27 mouse cellular contexts compared by ENCODE assay signal in genomic region chr5:130345871-130346270, GRCm38 (mm10). TPM values are rescaled to one million over a fixed set of nuclear protein-coding genes. Genes with fewer than 3 reads are reported as not detected.
DNase-seq lines count a peak whose midpoint lies in the region; ATAC-seq and TF ChIP-seq lines count a peak whose summit lies in the region.
"Had no signal": no experiment of that assay in that cellular context is flagged by ENCODE, and none has a peak within 500 bp of the region (broad histone marks: within the 10 kb centered on the region; RNA-seq: fewer than 3 reads in every experiment).

No protein-coding gene starts in this region.

- no peak for TF ChIP-seq CTCF in heart, adult 2 months (IDR thresholded peaks at IDR 0.05)

- no peak for TF ChIP-seq POLR2A in heart, adult 2 months (IDR thresholded peaks at IDR 0.05; ENCODE audit: insufficient read depth, low read depth, low read length)

- intact Hi-C loops in heart, adult 2 months (cut with DNase I) = no loop called here

- no peak overlapping the region for H3K9ac ChIP-seq in kidney, embryonic 14.5 days (ENCODE audit: low read depth, low read length)
- no peak overlapping the region for H3K9ac ChIP-seq in kidney, embryonic 16.5 days (replicated peaks; ENCODE audit: low read length)
- no peak overlapping the region for H3K9ac ChIP-seq in heart, adult 2 months (ENCODE audit: low read depth, low read length)
- H3K9ac ChIP-seq: embryonic facial prominence, embryonic 12.5 days; forebrain, embryonic 15.5 days; hindbrain, embryonic 12.5 days had no signal

- no peak overlapping the region for H3K4me2 ChIP-seq in kidney, embryonic 14.5 days (replicated peaks; ENCODE audit: low read depth, low read length)
- no peak overlapping the region for H3K4me2 ChIP-seq in kidney, embryonic 16.5 days (replicated peaks; ENCODE audit: low read depth, low read length)
- H3K4me2 ChIP-seq: embryonic facial prominence, embryonic 12.5 days; forebrain, embryonic 15.5 days; hindbrain, embryonic 12.5 days had no signal

- peaks cover 7% of the 10 kb centered on the region; the same call in 1 of the 2 replicates for H3K9me3 ChIP-seq in kidney, embryonic 14.5 days (ENCODE audit: control insufficient read depth, low read length)
- peaks cover 10% of the 10 kb centered on the region for H3K9me3 ChIP-seq in kidney, embryonic 16.5 days (ENCODE audit: low read length)
- H3K9me3 ChIP-seq: embryonic facial prominence, embryonic 12.5 days; forebrain, embryonic 15.5 days; heart, embryonic 10.5 days; hindbrain, embryonic 12.5 days had no signal

- H3K27ac ChIP-seq in kidney, embryonic 14.5 days (ENCODE audit: low read depth, low read length) = no peak overlapping the region
- H3K27ac ChIP-seq in kidney, embryonic 16.5 days (ENCODE audit: low read length) = no peak overlapping the region
- H3K27ac ChIP-seq in heart, adult 2 months = no peak overlapping the region
- H3K27ac ChIP-seq: embryonic facial prominence, embryonic 12.5 days; forebrain, embryonic 15.5 days; heart, embryonic 10.5 days; hindbrain, embryonic 12.5 days had no signal

- no peak overlapping the region for H3K4me3 ChIP-seq in kidney, embryonic 14.5 days (ENCODE audit: low read length)
- no peak overlapping the region for H3K4me3 ChIP-seq in kidney, embryonic 16.5 days (ENCODE audit: low read length)
- no peak overlapping the region for H3K4me3 ChIP-seq in heart, adult 2 months
- H3K4me3 ChIP-seq: embryonic facial prominence, embryonic 12.5 days; forebrain, embryonic 15.5 days; heart, embryonic 10.5 days; hindbrain, embryonic 12.5 days had no signal

- no peaks in the 10 kb centered on the region for H3K79me2 ChIP-seq in heart, adult 2 months (replicated peaks; ENCODE audit: control insufficient read depth, insufficient read depth, low read length)

- ATAC-seq in kidney, embryonic 14.5 days (ENCODE audit: low FRiP score, low TSS enrichment) = no peak
- peak; percentile 31; the same call in 1 of the 2 replicates for ATAC-seq in kidney, embryonic 16.5 days (ENCODE audit: low FRiP score, low TSS enrichment)
- ATAC-seq: activated CD4-positive, CD25-positive, alpha-beta regulatory T cell, adult 4 months; forebrain, embryonic 15.5 days; Patski had no signal

- WGBS in kidney, embryonic 14.5 days = 78% methylated on average over 2 of the region's 2 CpGs
- 67% methylated on average over 2 of the region's 2 CpGs for WGBS in kidney, embryonic 16.5 days
- WGBS in heart, adult 2 months = 61% methylated on average over 2 of the region's 2 CpGs

- peaks cover 12% of the 10 kb centered on the region for H3K36me3 ChIP-seq in kidney, embryonic 14.5 days (ENCODE audit: control insufficient read depth, insufficient read depth, low read length)
- peaks cover 12% of the 10 kb centered on the region for H3K36me3 ChIP-seq in kidney, embryonic 16.5 days (ENCODE audit: insufficient read depth, low read length)
- H3K36me3 ChIP-seq in heart, adult 2 months (ENCODE audit: control insufficient read depth, insufficient read depth, low read length) = no peaks in the 10 kb centered on the region

- H3K27me3 ChIP-seq in kidney, embryonic 14.5 days (ENCODE audit: control insufficient read depth, insufficient read depth, low read length) = no peaks in the 10 kb centered on the region
- H3K27me3 ChIP-seq in kidney, embryonic 16.5 days (ENCODE audit: insufficient read depth, low read length) = no peaks in the 10 kb centered on the region
- H3K27me3 ChIP-seq in heart, adult 2 months (ENCODE audit: control insufficient read depth, insufficient read depth, low read length) = no peaks in the 10 kb centered on the region
- H3K27me3 ChIP-seq: embryonic facial prominence, embryonic 12.5 days; forebrain, embryonic 15.5 days; hindbrain, embryonic 12.5 days; Patski had no signal

- H3K4me1 ChIP-seq in kidney, embryonic 14.5 days (ENCODE audit: control insufficient read depth, insufficient read depth, low read length) = no peaks in the 10 kb centered on the region
- H3K4me1 ChIP-seq in kidney, embryonic 16.5 days (ENCODE audit: insufficient read depth, low read length) = no peaks in the 10 kb centered on the region
- H3K4me1 ChIP-seq in heart, adult 2 months (ENCODE audit: control insufficient read depth, insufficient read depth, low read length) = no peaks in the 10 kb centered on the region
- H3K4me1 ChIP-seq: embryonic facial prominence, embryonic 12.5 days; forebrain, embryonic 15.5 days; heart, embryonic 10.5 days had no signal

- DNase-seq in kidney, adult 8-10 months = peak; percentile 5 to 11
- DNase-seq in 3T3-L1 (ENCODE audit: low read depth, low spot score) = peak; percentile 43
- DNase-seq in kidney, postnatal 25 days = peak; percentile 16 to 45
- no peak for DNase-seq in heart, adult 2 months
- DNase-seq in thymus, postnatal 25 days = no peak
- DNase-seq: adrenal gland, postnatal 14 days; cerebellum, adult 11-12 months; cerebellum, adult 9-10 months; cerebellum, postnatal 25 days; gastrocnemius, postnatal 36 days; heart, adult 11 months; heart, postnatal 10 days; heart, postnatal 4 days had no signal

- TF ChIP-seq EP300 in heart, adult 2 months (IDR thresholded peaks at IDR 0.05; ENCODE audit: insufficient read depth, low read depth, low read length) = no peak

RNA-seq across cellular contexts. Expression of gene Caln1, which starts 23.4 kb away (rescaled TPM):
- polyA plus RNA-seq in kidney, embryonic 14.5 days (2014; fragmentation: Nextera tagmentation; extraction: Ambion mirVana) = 0.27 and 0.57 TPM in 2 replicates
- 0.28 and 0.95 TPM in 2 replicates for polyA plus RNA-seq in kidney, embryonic 16.5 days (2015; fragmentation: Nextera tagmentation; extraction: Ambion mirVana)
- total RNA-seq in heart, adult 2 months (2021) = not detected
- polyA plus RNA-seq in heart, adult 2 months (2012; rRNA removed) = not detected in 2 replicates
- total RNA-seq: gastrocnemius, postnatal 36 days; heart, postnatal 4 days; MEL had no signal
- polyA plus RNA-seq: activated CD4-positive, CD25-positive, alpha-beta regulatory T cell, adult 4 months; Patski had no signal

RNA-seq across cellular contexts. Expression of gene A330070K13Rik, which starts 38.6 kb away (rescaled TPM):
- polyA plus RNA-seq in kidney, embryonic 14.5 days (2014; fragmentation: Nextera tagmentation; extraction: Ambion mirVana) = not detected in 2 replicates
- polyA plus RNA-seq in kidney, embryonic 16.5 days (2015; fragmentation: Nextera tagmentation; extraction: Ambion mirVana) = not detected in 2 replicates
- total RNA-seq in heart, adult 2 months (2021) = not detected
- polyA plus RNA-seq in heart, adult 2 months (2012; rRNA removed) = not detected in 2 replicates
- total RNA-seq: adrenal gland, adult 18-20 months; adrenal gland, postnatal 14 days; gastrocnemius, adult 8-10 months; gastrocnemius, postnatal 36 days; heart, postnatal 10 days; heart, postnatal 4 days; MEL had no signal
- polyA plus RNA-seq: activated CD4-positive, CD25-positive, alpha-beta regulatory T cell, adult 4 months; C2C12; embryonic facial prominence, embryonic 12.5 days; forebrain, embryonic 11.5 days; forebrain, embryonic 15.5 days; heart, embryonic 10.5 days; heart, embryonic 14.5 days; hindbrain, embryonic 12.5 days; Patski had no signal

Comparison
In these comparisons a context has a peak if more than half of its experiments do, and no peak if none do; other contexts are left out.
1. DNase-seq: peak in kidney, adult 8-10 months (2 of 2), 3T3-L1 (single experiment) and kidney, postnatal 25 days (2 of 2); none in heart, adult 2 months (0 of 2) and thymus, postnatal 25 days (single experiment).